Mouse (Mus musculus) neural tube, embryonic 15.5 days (tissue): Measurements from ENCODE around the gene Crybb1. TPM values are rescaled to one million over a fixed set of nuclear protein-coding genes. Genes with fewer than 3 reads are reported as not detected.

Experiments
- ATAC-seq: fragments of 200-750 bp; cut with Nextera tagmentation; 2 replicates; pipeline ENCODE4 v1.8.0; 2017; ENCODE audit warnings: mild to moderate bottlenecking, moderate TSS enrichment, moderate library complexity; ENCODE audit not compliant: low FRiP score
- H3K27ac ChIP-seq: fragments of 300-500 bp; sonication (generic); replicated peaks from 2 replicates; pipeline ENCODE4 v1.5.1; 2015; ENCODE audit warnings: mild to moderate bottlenecking, inconsistent platforms
- H3K27me3 ChIP-seq: fragments of 300-500 bp; sonication (generic); replicated peaks from 2 replicates; pipeline ENCODE4 v1.6.1; 2015; ENCODE audit warnings: inconsistent platforms
- H3K36me3 ChIP-seq: fragments of 300-500 bp; sonication (generic); 2 replicates; pipeline ENCODE4 v1.6.1; 2015; ENCODE audit warnings: inconsistent platforms
- H3K4me1 ChIP-seq: fragments of 300-500 bp; sonication (generic); 2 replicates; pipeline ENCODE4 v1.6.1; 2015; ENCODE audit warnings: inconsistent platforms
- H3K4me2 ChIP-seq: fragments of 300-500 bp; sonication (generic); 2 replicates; pipeline ENCODE4 v1.6.1; 2015; ENCODE audit warnings: inconsistent platforms, mild to moderate bottlenecking, moderate library complexity
- H3K4me3 ChIP-seq: fragments of 300-500 bp; sonication (generic); replicated peaks from 2 replicates; pipeline ENCODE4 v1.5.1; 2015; ENCODE audit warnings: mild to moderate bottlenecking, inconsistent platforms
- H3K9ac ChIP-seq: fragments of 300-500 bp; sonication (generic); replicated peaks from 2 replicates; pipeline ENCODE4 v1.6.1; 2015; ENCODE audit warnings: mild to moderate bottlenecking, inconsistent platforms
- H3K9me3 ChIP-seq: fragments of 300-500 bp; sonication (generic); replicated peaks from 2 replicates; pipeline ENCODE4 v1.6.1; 2016; ENCODE audit warnings: inconsistent platforms
- WGBS: fragments of 180-500 bp; shearing (Covaris S2); methylation state at CpG from one replicate; pipeline ENCODE4 v1.1.7; 2015; ENCODE audit warnings: mixed read lengths; 5-methylcytosine and 5-hydroxymethylcytosine counted together
- polyA plus RNA-seq: library from polyadenylated mRNA; unstranded; fragments of >200 nt; fragmentation: Nextera tagmentation; extraction: Ambion mirVana; gene quantifications from 2 replicates; pipeline ENCODE4 v1.2.1, GENCODE M21; 2015

The Crybb1 gene
- polyA plus RNA-seq, 1 experiment from 2014 or later = 6.2 TPM

- H3K4me1 ChIP-seq = peaks cover 29% of the 10 kb centered on the region
- no peak within 1 kb of the TSS for H3K4me2 ChIP-seq
- no peaks in the 10 kb centered on the region for H3K36me3 ChIP-seq
- H3K27ac ChIP-seq = no peak within 1 kb of the TSS
- ATAC-seq = no peak
- H3K4me3 ChIP-seq = no peak within 1 kb of the TSS
- WGBS = 63% methylated on average over 2 of the region's 2 CpGs
- H3K27me3 ChIP-seq = no peaks in the 10 kb centered on the region
- H3K9ac ChIP-seq = no peak within 1 kb of the TSS
- H3K9me3 ChIP-seq = no peaks in the 10 kb centered on the region
Measured at GRCm38 (mm10) chr5:112252400-112252799, 3.2 kb upstream of the Crybb1 start, which contains the start of gene Cryba4. Gene Cryba4 (minus strand): TSS chr5:112252518.

- no peak overlapping the region for H3K4me2 ChIP-seq
- no peak overlapping the region for H3K27ac ChIP-seq
- H3K4me1 ChIP-seq = peaks cover 29% of the 10 kb centered on the region
- H3K4me3 ChIP-seq = no peak overlapping the region
- H3K27me3 ChIP-seq = no peaks in the 10 kb centered on the region
- H3K36me3 ChIP-seq = no peaks in the 10 kb centered on the region
- WGBS = 33% methylated on average over 8 of the region's 8 CpGs
- no peak for ATAC-seq
- no peaks in the 10 kb centered on the region for H3K9me3 ChIP-seq
- no peak overlapping the region for H3K9ac ChIP-seq
Measured at GRCm38 (mm10) chr5:112253169-112253568, 2.4 kb upstream of the Crybb1 start.

GRCm38 (mm10) chr5:112254282-112254806 is 1.3 kb upstream of the Crybb1 start:
- H3K9me3 ChIP-seq = no peaks in the 10 kb centered on the region
- WGBS = 48% methylated on average over 7 of the region's 7 CpGs
- H3K9ac ChIP-seq = no peak overlapping the region
- no peak overlapping the region for H3K4me3 ChIP-seq
- no peak for ATAC-seq
- H3K27me3 ChIP-seq = no peaks in the 10 kb centered on the region
- H3K27ac ChIP-seq = 0 out of 2 replicates have a peak overlapping the region, but pooled peaks have one; percentile 6
- H3K4me2 ChIP-seq = no peak overlapping the region
- no peaks in the 10 kb centered on the region for H3K36me3 ChIP-seq
- H3K4me1 ChIP-seq = peaks cover 29% of the 10 kb centered on the region

GRCm38 (mm10) chr5:112256457-112256856 is 842 bp downstream of the Crybb1 start:
- H3K27ac ChIP-seq = no peak overlapping the region
- ATAC-seq = no peak
- H3K4me1 ChIP-seq = peaks cover 29% of the 10 kb centered on the region
- no peak overlapping the region for H3K4me2 ChIP-seq
- WGBS = 77% methylated on average over 9 of the region's 9 CpGs
- H3K4me3 ChIP-seq = no peak overlapping the region
- no peaks in the 10 kb centered on the region for H3K27me3 ChIP-seq
- no peaks in the 10 kb centered on the region for H3K9me3 ChIP-seq
- no peak overlapping the region for H3K9ac ChIP-seq
- H3K36me3 ChIP-seq = no peaks in the 10 kb centered on the region

GRCm38 (mm10) chr5:112257896-112258295 is 2.3 kb downstream of the Crybb1 start:
- peaks cover 29% of the 10 kb centered on the region for H3K4me1 ChIP-seq
- H3K4me2 ChIP-seq = no peak overlapping the region
- H3K27ac ChIP-seq = no peak overlapping the region
- H3K9ac ChIP-seq = no peak overlapping the region
- no peaks in the 10 kb centered on the region for H3K36me3 ChIP-seq
- no peaks in the 10 kb centered on the region for H3K9me3 ChIP-seq
- no peak for ATAC-seq
- no peaks in the 10 kb centered on the region for H3K27me3 ChIP-seq
- H3K4me3 ChIP-seq = no peak overlapping the region
- 84% methylated on average over 3 of the region's 3 CpGs for WGBS

- Histone ChIP-seq H3K4me1 (peaks cover 15% of the 10 kb centered on the region; the same call in 1 of the 2 replicates), H3K4me3 (no peak overlapping the region), H3K9me3 (no peaks in the 10 kb centered on the region), H3K27ac (no peak overlapping the region), H3K27me3 (no peaks in the 10 kb centered on the region), H3K9ac (no peak overlapping the region), H3K4me2 (no peak overlapping the region), H3K36me3 (no peaks in the 10 kb centered on the region)
- no peak for ATAC-seq
- WGBS = 90% methylated on average over 16 of the region's 16 CpGs
Measured at GRCm38 (mm10) chr5:112259862-112260650, 4.4 kb downstream of the Crybb1 start.

- H3K9ac ChIP-seq = no peak overlapping the region
- no peak overlapping the region for H3K4me3 ChIP-seq
- no peaks in the 10 kb centered on the region for H3K27me3 ChIP-seq
- H3K36me3 ChIP-seq = no peaks in the 10 kb centered on the region
- H3K9me3 ChIP-seq = no peaks in the 10 kb centered on the region
- 88% methylated on average over 3 of the region's 3 CpGs for WGBS
- H3K4me1 ChIP-seq = peaks cover 13% of the 10 kb centered on the region; the same call in 1 of the 2 replicates
- H3K4me2 ChIP-seq = no peak overlapping the region
- H3K27ac ChIP-seq = no peak overlapping the region
- no peak for ATAC-seq
Measured at GRCm38 (mm10) chr5:112260818-112261217, 5.2 kb downstream of the Crybb1 start.

GRCm38 (mm10) chr5:112264099-112264498 is 8.5 kb downstream of the Crybb1 start:
- no peak overlapping the region for H3K9ac ChIP-seq
- no peak overlapping the region for H3K27ac ChIP-seq
- H3K4me1 ChIP-seq = 0 out of 2 replicates have a peak, but pooled peaks cover 6% of the 10 kb centered on the region
- no peak overlapping the region for H3K4me3 ChIP-seq
- H3K27me3 ChIP-seq = 0 out of 2 replicates have a peak, but pooled peaks cover 7% of the 10 kb centered on the region
- no peak for ATAC-seq
- no peak overlapping the region for H3K4me2 ChIP-seq
- WGBS = 84% methylated on average over 7 of the region's 7 CpGs
- H3K9me3 ChIP-seq = no peaks in the 10 kb centered on the region
- H3K36me3 ChIP-seq = no peaks in the 10 kb centered on the region

- Histone ChIP-seq H3K9ac (no peak overlapping the region), H3K36me3 (no peaks in the 10 kb centered on the region), H3K4me1 (peaks cover 6% of the 10 kb centered on the region; the same call in 1 of the 2 replicates), H3K4me2 (no peak overlapping the region), H3K4me3 (no peak overlapping the region), H3K27ac (no peak overlapping the region), H3K9me3 (no peaks in the 10 kb centered on the region), H3K27me3 (0 out of 2 replicates have a peak, but pooled peaks cover 7% of the 10 kb centered on the region)
- 86% methylated on average over 5 of the region's 5 CpGs for WGBS
- ATAC-seq = no peak
Measured at GRCm38 (mm10) chr5:112265110-112265509, 9.5 kb downstream of the Crybb1 start.

GRCm38 (mm10) chr5:112265515-112265914 is 9.9 kb downstream of the Crybb1 start:
- Histone ChIP-seq H3K4me3 (no peak overlapping the region), H3K36me3 (no peaks in the 10 kb centered on the region), H3K4me1 (peaks cover 11% of the 10 kb centered on the region), H3K27me3 (0 out of 2 replicates have a peak, but pooled peaks cover 7% of the 10 kb centered on the region), H3K27ac (no peak overlapping the region), H3K4me2 (peak overlapping the region; percentile 36), H3K9me3 (no peaks in the 10 kb centered on the region), H3K9ac (no peak overlapping the region)
- ATAC-seq = no peak
- WGBS = 10% methylated on average over 10 of the region's 10 CpGs

- H3K27me3 ChIP-seq = 0 out of 2 replicates have a peak, but pooled peaks cover 7% of the 10 kb centered on the region
- WGBS = 65% methylated on average over 9 of the region's 9 CpGs
- H3K4me2 ChIP-seq = peak overlapping the region; percentile 36
- H3K27ac ChIP-seq = no peak overlapping the region
- no peak overlapping the region for H3K9ac ChIP-seq
- H3K4me3 ChIP-seq = no peak overlapping the region
- no peaks in the 10 kb centered on the region for H3K9me3 ChIP-seq
- ATAC-seq = no peak
- peaks cover 17% of the 10 kb centered on the region for H3K4me1 ChIP-seq
- no peaks in the 10 kb centered on the region for H3K36me3 ChIP-seq
Measured at GRCm38 (mm10) chr5:112266011-112266777, 10.6 kb downstream of the Crybb1 start.
